Mouse (Mus musculus) lung, postnatal 0 days (tissue): ENCODE results near the gene Muc1.

Source experiments
- CTCF ChIP-seq: IDR thresholded peaks from 2 replicates; pipeline ENCODE4 v1.5.1; 2016; ENCODE audit warnings: antibody characterized with exemption, mild to moderate bottlenecking
- EP300 ChIP-seq: IDR thresholded peaks from 2 replicates; pipeline ENCODE4 v1.6.1; 2016; ENCODE audit warnings: antibody characterized with exemption, mild to moderate bottlenecking, control low read depth

DNA sequence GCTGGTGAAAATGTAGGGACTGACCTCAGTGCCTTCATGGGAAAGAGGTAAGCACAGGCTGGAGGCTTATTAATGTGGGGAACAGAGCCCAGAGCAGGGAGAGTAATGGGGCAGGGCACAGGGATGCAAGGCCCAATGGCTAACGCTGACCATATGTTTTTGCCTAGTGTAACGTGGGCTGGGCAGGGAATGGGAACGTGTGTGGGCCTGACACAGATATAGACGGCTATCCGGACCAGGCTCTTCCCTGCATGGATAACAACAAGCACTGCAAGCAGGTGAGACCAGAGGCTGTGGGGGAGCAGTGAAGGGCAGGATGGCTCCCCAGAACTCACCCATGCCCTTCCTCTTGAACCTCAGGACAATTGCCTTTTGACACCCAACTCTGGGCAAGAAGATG lies 7.7 kb upstream of the Muc1 start:
- TF ChIP-seq CTCF (no peak), EP300 (no peak)
